Mouse (Mus musculus) heart, embryonic 14.5 days (tissue): ENCODE data around the gene Phlpp1. TPM values are rescaled to one million over a fixed set of nuclear protein-coding genes. Genes with fewer than 3 reads are reported as not detected.

ENCODE experiments used
- ATAC-seq: fragments of 200-750 bp; cut with Nextera tagmentation; 2 replicates; pipeline ENCODE4 v1.8.0; 2017; ENCODE audit warnings: low read depth, moderate TSS enrichment; ENCODE audit not compliant: insufficient number of reproducible peaks, insufficient read depth, low FRiP score
- H3K27ac ChIP-seq, 2 experiments: fragments of 200-500 bp in 1 of 2; fragments of 300-500 bp in 1 of 2; sonication (generic) in 1 of 2; replicated peaks in 1 of 2; 2 replicates each; pipeline ENCODE4 v1.5.1; 2012 to 2014; ENCODE audit warnings: low read depth in 2 of 2, low read length in 2 of 2, control low read depth in 1 of 2, mild to moderate bottlenecking in 1 of 2, mixed read lengths in 1 of 2; ENCODE audit not compliant: control insufficient read depth in 1 of 2, insufficient read depth in 1 of 2
- H3K27me3 ChIP-seq: fragments of 300-500 bp; sonication (generic); 2 replicates; pipeline ENCODE4 v1.6.1; 2014; ENCODE audit warnings: mild to moderate bottlenecking, low read length, control low read depth; ENCODE audit not compliant: control insufficient read depth, insufficient read depth
- H3K36me3 ChIP-seq: fragments of 300-500 bp; sonication (generic); 2 replicates; pipeline ENCODE4 v1.6.1; 2014; ENCODE audit warnings: mild to moderate bottlenecking, control low read depth, low read length, mixed read lengths; ENCODE audit not compliant: control insufficient read depth, insufficient read depth
- H3K4me1 ChIP-seq, 2 experiments: fragments of 200-500 bp in 1 of 2; fragments of 300-500 bp in 1 of 2; sonication (generic) in 1 of 2; 2 replicates each; pipeline ENCODE4 v1.6.1; 2012 to 2014; ENCODE audit warnings: low read length in 2 of 2, control low read depth in 1 of 2, mixed read lengths in 1 of 2; ENCODE audit not compliant: control insufficient read depth in 2 of 2, insufficient read depth in 2 of 2
- H3K4me2 ChIP-seq: fragments of 300-500 bp; sonication (generic); 2 replicates; pipeline ENCODE4 v1.6.1; 2014; ENCODE audit warnings: mild to moderate bottlenecking, low read length
- H3K4me3 ChIP-seq, 2 experiments: fragments of 200-500 bp in 1 of 2; fragments of 300-500 bp in 1 of 2; sonication (generic) in 1 of 2; 2 replicates each; pipeline ENCODE4 v1.5.1; 2012 to 2014; ENCODE audit warnings: low read length in 2 of 2, mild to moderate bottlenecking in 2 of 2, control low read depth in 1 of 2, low read depth in 1 of 2, moderate library complexity in 1 of 2; ENCODE audit not compliant: control insufficient read depth in 1 of 2, insufficient read depth in 1 of 2
- H3K9ac ChIP-seq: fragments of 300-500 bp; sonication (generic); 2 replicates; pipeline ENCODE4 v1.6.1; 2014; ENCODE audit warnings: mild to moderate bottlenecking, low read length
- H3K9me3 ChIP-seq: fragments of 300-500 bp; sonication (generic); 2 replicates; pipeline ENCODE4 v1.6.1; 2016; ENCODE audit warnings: low read length, control low read depth; ENCODE audit not compliant: control insufficient read depth
- WGBS: fragments of 180-500 bp; shearing (Covaris S2); extraction: QIAGEN DNeasy Blood & Tissue Kit; methylation state at CpG from one replicate; pipeline ENCODE4 v1.1.7; 2014; 5-methylcytosine and 5-hydroxymethylcytosine counted together
- polyA plus RNA-seq: library from polyadenylated mRNA; unstranded; fragments of >200 nt; fragmentation: Nextera tagmentation; extraction: Ambion mirVana; gene quantifications from 2 replicates; pipeline ENCODE4 v1.2.1, GENCODE M21; 2014

Gene Phlpp1
- polyA plus RNA-seq, 1 experiment from 2014 or later, result 6.7 TPM

DNA sequence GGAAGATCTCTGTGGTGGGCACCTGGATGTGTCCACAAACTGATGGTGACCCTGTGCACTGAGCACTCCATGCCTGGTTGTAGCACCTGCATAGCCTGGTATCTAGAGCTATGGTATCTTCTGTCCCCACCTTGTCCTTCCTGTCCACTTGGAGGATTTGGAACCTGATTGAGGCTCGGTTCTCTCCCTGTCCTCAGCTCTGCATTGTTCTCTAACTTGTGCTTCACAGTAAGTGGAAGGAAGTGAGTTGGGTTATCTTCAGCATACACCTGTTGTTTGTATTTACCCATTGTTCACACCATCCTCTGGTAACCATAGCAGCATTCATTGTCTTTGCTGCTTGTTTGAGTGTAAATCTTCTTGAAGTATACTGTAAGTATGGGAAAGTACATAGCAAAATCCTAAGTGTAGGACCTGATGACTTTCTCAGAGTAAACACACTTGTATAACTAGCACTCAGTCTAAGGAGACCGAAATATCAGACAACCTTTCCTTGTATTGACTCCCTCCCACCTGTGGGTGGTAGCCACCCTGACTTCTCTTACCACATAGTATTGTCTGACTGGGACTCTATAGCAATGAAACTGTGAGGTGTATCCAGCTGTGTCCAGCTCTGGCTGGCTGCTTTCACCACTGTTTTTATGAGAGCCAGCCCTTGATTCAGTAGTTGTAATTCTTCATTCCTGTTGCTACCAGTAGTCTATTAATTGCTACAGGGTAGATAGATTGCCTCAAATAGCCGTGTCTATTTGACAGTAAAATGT, 191.5 kb downstream of the Phlpp1 start:
- Histone ChIP-seq H3K4me2 (no peak overlapping the region), H3K9ac (no peak overlapping the region), H3K27ac (no peak overlapping the region), H3K4me3 (no peak overlapping the region), H3K4me1 (no peaks in the 10 kb centered on the region), H3K36me3 (peaks cover 13% of the 10 kb centered on the region), H3K9me3 (no peaks in the 10 kb centered on the region), H3K27me3 (no peaks in the 10 kb centered on the region)
- 81% methylated on average over 3 of the region's 3 CpGs for WGBS
- no peak for ATAC-seq

DNA sequence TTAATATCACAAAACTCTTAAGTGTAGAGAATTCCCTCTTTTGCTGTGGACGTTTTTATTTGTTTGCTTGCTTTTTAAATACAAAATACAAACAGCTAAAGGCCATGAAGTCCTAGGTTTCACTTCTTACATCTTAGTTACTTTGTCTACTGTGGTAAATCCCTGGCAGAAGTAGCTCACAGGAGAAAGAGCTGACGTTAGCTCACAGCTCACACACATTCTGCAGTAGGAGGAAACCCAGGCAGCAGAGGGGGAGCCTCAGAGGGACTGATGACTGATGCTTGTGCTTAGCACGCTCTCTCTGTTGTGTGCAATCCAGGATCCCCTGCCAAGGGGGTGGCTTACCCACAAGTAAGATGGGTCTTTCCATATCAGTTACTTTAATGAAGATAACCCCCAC, 197.8 kb downstream of the Phlpp1 start:
- Histone ChIP-seq H3K4me1 (no peaks in the 10 kb centered on the region), H3K27me3 (no peaks in the 10 kb centered on the region), H3K27ac (no peak overlapping the region), H3K4me2 (no peak overlapping the region), H3K9ac (no peak overlapping the region), H3K9me3 (no peaks in the 10 kb centered on the region), H3K36me3 (peaks cover 28% of the 10 kb centered on the region), H3K4me3 (no peak overlapping the region)
- ATAC-seq, result no peak
- 61% methylated on average over 3 of the region's 3 CpGs for WGBS

DNA sequence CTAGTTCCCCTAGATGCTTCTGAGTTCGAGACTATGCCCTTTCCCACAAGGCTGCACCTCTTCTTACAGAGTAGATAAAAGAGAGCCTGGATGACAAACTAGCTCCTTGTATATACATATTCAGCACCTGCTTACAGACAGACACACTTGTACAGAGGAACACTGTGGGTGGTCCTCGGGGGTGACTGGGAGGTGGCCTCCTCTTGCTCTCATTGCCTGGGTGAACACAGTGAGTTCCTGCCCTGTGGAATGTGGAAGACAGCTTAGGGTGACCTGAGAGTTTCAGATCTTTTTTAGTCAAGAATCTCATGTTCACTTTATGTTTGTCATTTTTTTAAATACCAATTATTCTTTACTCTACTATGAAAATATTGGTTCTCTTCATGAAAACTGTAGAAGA, 200.9 kb downstream of the Phlpp1 start:
- Histone ChIP-seq H3K36me3 (peaks cover 25% of the 10 kb centered on the region), H3K9me3 (no peaks in the 10 kb centered on the region), H3K9ac (no peak overlapping the region), H3K27ac (no peak overlapping the region), H3K27me3 (no peaks in the 10 kb centered on the region), H3K4me1 (no peaks in the 10 kb centered on the region), H3K4me2 (no peak overlapping the region), H3K4me3 (no peak overlapping the region)
- 82% methylated on average over 2 of the region's 2 CpGs for WGBS
- ATAC-seq, result no peak

DNA sequence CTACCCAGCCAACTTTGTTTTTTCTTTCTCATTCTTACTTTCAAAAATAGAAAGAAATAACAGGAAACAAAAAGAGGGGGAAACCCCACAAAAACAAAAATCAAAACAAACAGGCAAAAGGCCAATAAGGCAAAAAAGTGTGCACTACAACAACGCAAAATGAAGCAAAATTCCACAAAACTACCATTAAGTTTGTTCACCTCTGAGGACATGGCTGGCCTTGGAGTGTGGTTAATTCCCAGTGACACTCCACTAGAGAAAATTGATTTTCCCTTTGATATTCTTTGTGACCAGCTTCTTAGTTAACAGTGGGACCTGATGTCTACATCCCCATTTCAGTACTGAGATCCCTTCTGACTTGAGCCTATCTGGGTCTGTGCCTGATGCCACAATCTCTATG, 202.1 kb downstream of the Phlpp1 start:
- Histone ChIP-seq H3K4me2 (no peak overlapping the region), H3K27ac (no peak overlapping the region)
- 95% methylated on average over 1 of the region's 1 CpGs for WGBS

DNA sequence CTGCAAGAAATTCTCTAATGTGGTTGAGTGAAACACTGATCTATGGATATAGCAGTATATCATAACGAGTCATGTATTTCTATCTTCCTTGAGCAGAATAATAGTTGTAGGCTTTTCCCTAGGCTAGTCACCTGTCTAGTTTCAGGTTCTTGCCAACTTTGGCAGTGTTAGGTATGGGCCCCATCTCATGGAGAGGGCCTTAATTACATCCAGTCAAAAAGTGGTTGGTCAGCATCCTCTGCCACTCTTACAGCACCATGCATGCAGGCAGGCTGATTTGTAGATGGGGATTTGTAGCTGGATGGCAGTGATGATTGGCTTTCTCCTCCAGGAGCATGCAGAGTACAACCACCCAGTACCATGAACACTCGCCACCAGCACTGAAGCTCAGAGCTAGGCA, 202.7 kb downstream of the Phlpp1 start:
- Histone ChIP-seq H3K27ac (no peak overlapping the region), H3K4me2 (no peak overlapping the region), H3K9ac (no peak overlapping the region), H3K9me3 (no peaks in the 10 kb centered on the region), H3K36me3 (peaks cover 15% of the 10 kb centered on the region), H3K4me3 (no peak overlapping the region), H3K27me3 (no peaks in the 10 kb centered on the region), H3K4me1 (no peaks in the 10 kb centered on the region)
- no peak for ATAC-seq
- 94% methylated on average over 2 of the region's 2 CpGs for WGBS

More for the DNA sequence above, 202.1 kb downstream of the Phlpp1 start:
- no peak for ATAC-seq
- Histone ChIP-seq H3K9me3 (no peaks in the 10 kb centered on the region), H3K27me3 (no peaks in the 10 kb centered on the region), H3K4me3 (no peak overlapping the region), H3K36me3 (peaks cover 20% of the 10 kb centered on the region), H3K4me1 (no peaks in the 10 kb centered on the region), H3K9ac (no peak overlapping the region)

DNA sequence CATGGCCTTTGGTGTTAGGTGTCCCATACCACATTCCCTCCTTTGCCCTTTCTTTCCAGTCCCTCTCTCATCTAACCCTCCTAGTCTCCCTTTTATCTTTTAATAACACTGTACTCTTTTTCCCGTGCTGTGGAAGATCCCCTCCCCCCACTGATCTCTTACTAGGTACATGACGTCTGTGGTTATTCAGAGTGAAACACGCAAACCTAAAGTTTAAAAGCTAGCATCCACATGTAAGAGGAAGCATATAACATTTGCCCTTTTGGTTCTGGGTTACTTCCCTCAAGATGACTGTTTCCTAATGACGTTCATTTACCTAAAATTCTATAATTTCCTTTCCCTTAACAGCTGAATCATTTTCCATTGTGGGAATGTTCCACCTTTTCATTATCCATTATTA, 203.4 kb downstream of the Phlpp1 start:
- Histone ChIP-seq H3K4me1 (no peaks in the 10 kb centered on the region), H3K4me3 (no peak overlapping the region), H3K9me3 (no peaks in the 10 kb centered on the region), H3K27ac (no peak overlapping the region), H3K27me3 (no peaks in the 10 kb centered on the region), H3K4me2 (no peak overlapping the region), H3K36me3 (peaks cover 15% of the 10 kb centered on the region), H3K9ac (no peak overlapping the region)
- no peak for ATAC-seq
- WGBS, result 78% methylated on average over 4 of the region's 4 CpGs

DNA sequence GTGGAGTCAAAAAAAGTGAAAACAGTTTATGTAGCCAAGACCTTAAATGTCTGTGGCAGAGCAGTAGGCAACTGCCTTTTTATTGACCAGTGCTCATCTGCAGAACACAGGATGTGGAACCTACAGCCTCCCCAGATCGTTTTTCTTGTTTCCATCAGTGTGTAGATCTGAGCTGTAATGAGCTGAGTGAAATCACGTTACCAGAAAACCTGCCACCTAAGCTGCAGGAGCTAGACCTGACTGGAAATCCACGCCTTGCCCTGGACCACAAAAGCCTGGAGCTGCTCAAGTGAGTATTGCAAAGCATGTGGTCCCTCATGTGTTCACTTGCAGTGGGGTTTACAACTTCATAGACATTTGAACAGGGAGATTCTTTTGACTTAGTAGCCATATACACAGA, 204.5 kb downstream of the Phlpp1 start:
- Histone ChIP-seq H3K27ac (no peak overlapping the region), H3K9me3 (no peaks in the 10 kb centered on the region), H3K4me3 (no peak overlapping the region), H3K4me2 (no peak overlapping the region), H3K4me1 (no peaks in the 10 kb centered on the region), H3K36me3 (peaks cover 22% of the 10 kb centered on the region), H3K27me3 (no peaks in the 10 kb centered on the region), H3K9ac (no peak overlapping the region)
- no peak for ATAC-seq
- 76% methylated on average over 3 of the region's 3 CpGs for WGBS

DNA sequence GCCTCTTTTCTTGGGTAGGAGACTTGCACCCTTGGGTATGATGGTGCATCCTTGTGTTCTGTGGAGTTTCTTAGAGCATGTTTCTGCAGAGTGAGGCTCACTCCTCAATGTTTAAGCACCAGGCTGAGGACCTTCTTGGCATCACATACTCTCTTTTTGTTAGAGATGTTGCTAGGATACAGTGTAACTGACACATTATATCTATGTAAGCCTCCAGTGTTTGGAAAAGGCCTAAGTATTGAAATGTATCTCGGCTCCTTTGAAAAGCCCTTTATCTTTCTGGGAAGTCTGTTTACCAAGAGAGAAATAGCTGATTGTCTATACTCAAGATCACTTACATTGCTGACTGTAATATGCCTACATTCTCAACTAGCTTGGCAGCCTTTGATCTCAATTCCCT, 208.9 kb downstream of the Phlpp1 start:
- no peak overlapping the region for H3K4me3 ChIP-seq
- H3K27me3 ChIP-seq, result no peaks in the 10 kb centered on the region
- ATAC-seq, result no peak
- 53% methylated on average over 1 of the region's 1 CpGs for WGBS
- H3K4me2 ChIP-seq, result no peak overlapping the region
- peaks cover 32% of the 10 kb centered on the region for H3K36me3 ChIP-seq
- H3K9ac ChIP-seq, result no peak overlapping the region
- H3K27ac ChIP-seq, result no peak overlapping the region
- H3K4me1 ChIP-seq, result no peaks in the 10 kb centered on the region
- no peaks in the 10 kb centered on the region for H3K9me3 ChIP-seq
